Mouse (Mus musculus): ENCODE data around the gene Ttc34. TPM values are rescaled to one million over a fixed set of nuclear protein-coding genes. Genes with fewer than 3 reads are reported as not detected.
A peak's percentile ranks its signal among the peaks of the same experiment; 100 is the strongest.

Gene Ttc34
- polyA plus RNA-seq, 1 experiment from 2014 or later: 0.75 TPM

- peaks cover 35% of the 10 kb centered on the region for H3K27me3 ChIP-seq
- no peaks in the 10 kb centered on the region for H3K9me3 ChIP-seq (replicated peaks)
- no peak overlapping the region for H3K4me2 ChIP-seq (replicated peaks)
- no peak for ATAC-seq (ENCODE audit: insufficient number of reproducible peaks, low FRiP score, low TSS enrichment, low read depth)
- H3K4me3 ChIP-seq (replicated peaks): no peak overlapping the region
- WGBS: 73% methylated on average over 10 of the region's 10 CpGs
- H3K9ac ChIP-seq: no peak overlapping the region
- peaks cover 14% of the 10 kb centered on the region; the same call in 1 of the 2 replicates for H3K4me1 ChIP-seq
- H3K27ac ChIP-seq (replicated peaks): no peak overlapping the region
- H3K36me3 ChIP-seq: no peaks in the 10 kb centered on the region
Measured at GRCm38 (mm10) chr4:154857366-154858240, 20.3 kb downstream of the Ttc34 start.

GRCm38 (mm10) chr4:154858601-154859000 is 21.3 kb downstream of the Ttc34 start:
- Histone ChIP-seq H3K4me3 (replicated peaks) (no peak overlapping the region), H3K9ac (no peak overlapping the region), H3K36me3 (no peaks in the 10 kb centered on the region), H3K9me3 (replicated peaks) (no peaks in the 10 kb centered on the region), H3K27ac (replicated peaks) (no peak overlapping the region), H3K4me2 (replicated peaks) (no peak overlapping the region), H3K27me3 (peaks cover 32% of the 10 kb centered on the region), H3K4me1 (peaks cover 14% of the 10 kb centered on the region; the same call in 1 of the 2 replicates)
- WGBS: 74% methylated on average over 3 of the region's 3 CpGs
- no peak for ATAC-seq (ENCODE audit: insufficient number of reproducible peaks, low FRiP score, low TSS enrichment, low read depth)

GRCm38 (mm10) chr4:154861967-154862366 is 24.7 kb downstream of the Ttc34 start:
- H3K27me3 ChIP-seq: 0 out of 2 replicates have a peak, but pooled peaks cover 3% of the 10 kb centered on the region
- ATAC-seq (ENCODE audit: insufficient number of reproducible peaks, low FRiP score, low TSS enrichment, low read depth): no peak
- 80% methylated on average over 5 of the region's 5 CpGs for WGBS
- H3K36me3 ChIP-seq: no peaks in the 10 kb centered on the region
- H3K4me2 ChIP-seq (replicated peaks): no peak overlapping the region
- no peak overlapping the region for H3K27ac ChIP-seq (replicated peaks)
- H3K9ac ChIP-seq: no peak overlapping the region
- no peaks in the 10 kb centered on the region for H3K9me3 ChIP-seq (replicated peaks)
- H3K4me1 ChIP-seq: peaks cover 12% of the 10 kb centered on the region
- H3K4me3 ChIP-seq (replicated peaks): no peak overlapping the region

GRCm38 (mm10) chr4:154863436-154863935 is 26.2 kb downstream of the Ttc34 start:
- H3K9me3 ChIP-seq (replicated peaks): no peaks in the 10 kb centered on the region
- H3K27me3 ChIP-seq: no peaks in the 10 kb centered on the region
- no peak overlapping the region for H3K9ac ChIP-seq
- H3K4me2 ChIP-seq (replicated peaks): no peak overlapping the region
- H3K27ac ChIP-seq (replicated peaks): peak overlapping the region; percentile 86
- peaks cover 12% of the 10 kb centered on the region for H3K4me1 ChIP-seq
- no peak overlapping the region for H3K4me3 ChIP-seq (replicated peaks)
- ATAC-seq (ENCODE audit: insufficient number of reproducible peaks, low FRiP score, low TSS enrichment, low read depth): no peak
- whole genome bisulfite sequencing: 81% methylated on average over 3 of the region's 3 CpGs
- no peaks in the 10 kb centered on the region for H3K36me3 ChIP-seq

- ATAC-seq (ENCODE audit: insufficient number of reproducible peaks, low FRiP score, low TSS enrichment, low read depth): peak; percentile 90
- H3K4me2 ChIP-seq (replicated peaks): peak overlapping the region; percentile 56
- WGBS: under 1% methylated on average over 18 of the region's 18 CpGs
- peaks cover 12% of the 10 kb centered on the region for H3K4me1 ChIP-seq
- H3K9me3 ChIP-seq (replicated peaks): no peaks in the 10 kb centered on the region
- peak overlapping the region; percentile 24; the same call in 1 of the 2 replicates for H3K9ac ChIP-seq
- H3K27ac ChIP-seq (replicated peaks): peak overlapping the region; percentile 86
- no peaks in the 10 kb centered on the region for H3K36me3 ChIP-seq
- H3K27me3 ChIP-seq: no peaks in the 10 kb centered on the region
- peak overlapping the region; percentile 46 for H3K4me3 ChIP-seq (replicated peaks)
Measured at GRCm38 (mm10) chr4:154864271-154864771, 27.1 kb downstream of the Ttc34 start.

GRCm38 (mm10) chr4:154864961-154865760 is 27.9 kb downstream of the Ttc34 start:
- H3K4me2 ChIP-seq (replicated peaks): peak overlapping the region; percentile 56
- H3K4me1 ChIP-seq: peaks cover 12% of the 10 kb centered on the region
- peak overlapping the region; percentile 24; the same call in 1 of the 2 replicates for H3K9ac ChIP-seq
- no peaks in the 10 kb centered on the region for H3K9me3 ChIP-seq (replicated peaks)
- H3K36me3 ChIP-seq: no peaks in the 10 kb centered on the region
- peak overlapping the region; percentile 86 for H3K27ac ChIP-seq (replicated peaks)
- no peak overlapping the region for H3K4me3 ChIP-seq (replicated peaks)
- WGBS: 77% methylated on average over 18 of the region's 18 CpGs
- ATAC-seq (ENCODE audit: insufficient number of reproducible peaks, low FRiP score, low TSS enrichment, low read depth): no peak
- no peaks in the 10 kb centered on the region for H3K27me3 ChIP-seq

- Histone ChIP-seq H3K27me3 (no peaks in the 10 kb centered on the region), H3K4me2 (replicated peaks) (no peak overlapping the region), H3K27ac (replicated peaks) (no peak overlapping the region), H3K36me3 (no peaks in the 10 kb centered on the region), H3K4me3 (replicated peaks) (no peak overlapping the region), H3K4me1 (peaks cover 12% of the 10 kb centered on the region), H3K9ac (no peak overlapping the region), H3K9me3 (replicated peaks) (no peaks in the 10 kb centered on the region)
- no peak for ATAC-seq (ENCODE audit: insufficient number of reproducible peaks, low FRiP score, low TSS enrichment, low read depth)
- 83% methylated on average over 5 of the region's 5 CpGs for WGBS
Measured at GRCm38 (mm10) chr4:154866391-154866790, 29.1 kb downstream of the Ttc34 start.

- no peaks in the 10 kb centered on the region for H3K9me3 ChIP-seq (replicated peaks)
- no peak overlapping the region for H3K9ac ChIP-seq
- no peak overlapping the region for H3K27ac ChIP-seq (replicated peaks)
- 0 out of 2 replicates have a peak, but pooled peaks cover 4% of the 10 kb centered on the region for H3K27me3 ChIP-seq
- H3K4me1 ChIP-seq: peaks cover 18% of the 10 kb centered on the region
- no peak overlapping the region for H3K4me3 ChIP-seq (replicated peaks)
- H3K36me3 ChIP-seq: no peaks in the 10 kb centered on the region
- H3K4me2 ChIP-seq (replicated peaks): no peak overlapping the region
- 85% methylated on average over 6 of the region's 6 CpGs for WGBS
- no peak for ATAC-seq (ENCODE audit: insufficient number of reproducible peaks, low FRiP score, low TSS enrichment, low read depth)
Measured at GRCm38 (mm10) chr4:154867257-154867656, 30.0 kb downstream of the Ttc34 start.

- WGBS: 89% methylated on average over 7 of the region's 7 CpGs
- Histone ChIP-seq H3K9ac (no peak within 1 kb of the TSS), H3K27ac (replicated peaks) (no peak within 1 kb of the TSS), H3K36me3 (no peaks in the 10 kb centered on the region), H3K9me3 (replicated peaks) (no peaks in the 10 kb centered on the region), H3K4me1 (peaks cover 14% of the 10 kb centered on the region), H3K4me2 (replicated peaks) (no peak within 1 kb of the TSS), H3K4me3 (replicated peaks) (no peak within 1 kb of the TSS), H3K27me3 (0 out of 2 replicates have a peak, but pooled peaks cover 4% of the 10 kb centered on the region)
- no peak for ATAC-seq (ENCODE audit: insufficient number of reproducible peaks, low FRiP score, low TSS enrichment, low read depth)
Measured at GRCm38 (mm10) chr4:154869440-154869839, 32.2 kb downstream of the Ttc34 start, which contains the start of gene Mmel1. TSS of gene Mmel1 (plus strand) at chr4:154869585.

- ATAC-seq (ENCODE audit: insufficient number of reproducible peaks, low FRiP score, low TSS enrichment, low read depth): no peak
- H3K27me3 ChIP-seq: 0 out of 2 replicates have a peak, but pooled peaks cover 4% of the 10 kb centered on the region
- H3K9ac ChIP-seq: no peak overlapping the region
- peaks cover 6% of the 10 kb centered on the region for H3K4me1 ChIP-seq
- H3K27ac ChIP-seq (replicated peaks): no peak overlapping the region
- H3K4me3 ChIP-seq (replicated peaks): no peak overlapping the region
- H3K4me2 ChIP-seq (replicated peaks): no peak overlapping the region
- H3K9me3 ChIP-seq (replicated peaks): no peaks in the 10 kb centered on the region
- H3K36me3 ChIP-seq: no peaks in the 10 kb centered on the region
- 67% methylated on average over 4 of the region's 4 CpGs for WGBS
Measured at GRCm38 (mm10) chr4:154870721-154871120, 33.5 kb downstream of the Ttc34 start.
